Mouse (Mus musculus) ovary, adult 10 weeks (tissue): ENCODE results near the gene Gm20917. TPM values are rescaled to one million over a fixed set of nuclear protein-coding genes. Genes with fewer than 3 reads are reported as not detected.

Experiments used
- polyA plus RNA-seq: library from polyadenylated mRNA; stranded (reverse); fragments of 350-450 nt; fragmentation: Illumina TruSeq; extraction: RNeasy Lipid Tissue Mini Kit (QIAGEN cat#74804); gene quantifications from one replicate; pipeline ENCODE4 v1.2.3, GENCODE M21; 2014

Gm20917 gene
- not detected for polyA plus RNA-seq

DNA sequence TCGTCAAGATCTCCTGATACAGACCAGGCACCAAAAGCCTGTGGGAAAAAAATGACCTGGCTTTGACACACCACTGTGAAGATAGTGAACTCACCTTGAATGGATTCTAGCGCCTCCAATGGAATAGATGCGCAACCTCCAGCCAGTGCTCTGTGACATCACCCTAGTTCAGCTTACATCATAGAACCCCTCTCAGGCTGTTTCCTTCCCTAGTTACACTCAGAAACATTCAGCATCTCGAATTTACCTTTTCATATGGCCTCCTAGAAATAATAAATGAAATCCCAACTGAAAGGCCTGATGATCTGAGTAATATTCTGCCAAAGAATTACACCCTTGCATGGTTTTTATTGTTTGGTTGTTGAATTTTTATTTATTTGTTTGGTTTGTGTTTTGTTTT is at the start of gene Gm20917:
Gene Gm20917, minus strand, starts transcription at position 101 of the 400 bp plus-strand sequence.

Other genes with a start within 250 kb of the Gm20917 start
- not detected for gene Gm20916, start 168.4 kb upstream of the Gm20917 start, polyA plus RNA-seq